Mouse (Mus musculus) liver, embryonic 14.5 days (tissue): ENCODE results near the gene Sgcd. TPM values are rescaled to one million over a fixed set of nuclear protein-coding genes. Genes with fewer than 3 reads are reported as not detected.
"Not testable (repeated sequence)": the region's sequence is repeated elsewhere in the genome, so short reads cannot be mapped to it uniquely, and the experiment has no call there.

Source experiments
- ATAC-seq: fragments of 200-750 bp; cut with Nextera tagmentation; 2 replicates; pipeline ENCODE4 v1.8.0; 2017; ENCODE audit warnings: moderate number of reproducible peaks, mild to moderate bottlenecking, moderate library complexity; ENCODE audit not compliant: insufficient read depth
- DNase-seq, 3 experiments: peaks; one replicate each; pipeline ENCODE4 v3.0.0-alpha.2; 2012 to 2013; ENCODE audit warnings: low read depth in 3 of 3, low spot score in 3 of 3
- H3K27ac ChIP-seq: fragments of 300-500 bp; sonication (generic); 2 replicates; pipeline ENCODE4 v1.5.1; 2014; ENCODE audit warnings: moderate library complexity, mild to moderate bottlenecking, control low read depth, inconsistent platforms
- H3K27me3 ChIP-seq: fragments of 300-500 bp; sonication (generic); 2 replicates; pipeline ENCODE4 v1.6.1; 2014; ENCODE audit warnings: mild to moderate bottlenecking, low read length, moderate library complexity; ENCODE audit not compliant: control insufficient read depth, insufficient read depth
- H3K36me3 ChIP-seq: fragments of 300-500 bp; sonication (generic); replicated peaks from 2 replicates; pipeline ENCODE4 v1.6.1; 2014; ENCODE audit warnings: low read depth; ENCODE audit not compliant: control insufficient read depth, insufficient read depth
- H3K4me1 ChIP-seq, 2 experiments: fragments of 200-500 bp in 1 of 2; fragments of 300-500 bp in 1 of 2; sonication (generic) in 1 of 2; replicated peaks; 2 replicates each; pipeline ENCODE4 v1.6.1; 2012 to 2014; ENCODE audit warnings: antibody characterized with exemption in 1 of 2, inconsistent platforms in 1 of 2, low read length in 1 of 2; ENCODE audit not compliant: control insufficient read depth in 2 of 2, insufficient read depth in 2 of 2
- H3K4me2 ChIP-seq: fragments of 300-500 bp; sonication (generic); 2 replicates; pipeline ENCODE4 v1.6.1; 2014; ENCODE audit warnings: low read depth, mild to moderate bottlenecking, control low read depth, moderate library complexity
- H3K4me3 ChIP-seq, 2 experiments: fragments of 200-500 bp in 1 of 2; fragments of 300-500 bp in 1 of 2; sonication (generic) in 1 of 2; 2 replicates each; pipeline ENCODE4 v1.5.1; 2012 to 2014; ENCODE audit warnings: low read depth in 2 of 2, low read length in 2 of 2, mild to moderate bottlenecking in 2 of 2, control low read depth in 1 of 2, inconsistent platforms in 1 of 2, moderate library complexity in 1 of 2; ENCODE audit not compliant: insufficient read depth in 1 of 2
- H3K9ac ChIP-seq: fragments of 300-500 bp; sonication (generic); replicated peaks from 2 replicates; pipeline ENCODE4 v1.6.1; 2014; ENCODE audit warnings: mild to moderate bottlenecking, control low read depth, moderate library complexity
- H3K9me3 ChIP-seq: fragments of 300-500 bp; sonication (generic); 2 replicates; pipeline ENCODE4 v1.6.1; 2016; ENCODE audit warnings: low read length, mixed read lengths; ENCODE audit not compliant: control insufficient read depth
- CTCF ChIP-seq: IDR thresholded peaks from 2 replicates; pipeline ENCODE4 v1.5.1; 2016; ENCODE audit warnings: antibody characterized with exemption, low read depth, control low read depth
- EP300 ChIP-seq: IDR thresholded peaks from 2 replicates; pipeline ENCODE4 v1.6.1; 2016; ENCODE audit warnings: antibody characterized with exemption, low read depth
- WGBS: fragments of 180-500 bp; shearing (Covaris S2); extraction: QIAGEN DNeasy Blood & Tissue Kit; methylation state at CpG from one replicate; pipeline ENCODE4 v1.1.7; 2014; ENCODE audit not compliant: insufficient replicate concordance; 5-methylcytosine and 5-hydroxymethylcytosine counted together
- polyA plus RNA-seq, 2 experiments: library from polyadenylated mRNA; depleted of rRNA in 1 of 2; stranded (reverse) in 1 of 2; unstranded in 1 of 2; fragments of >200 nt; fragmentation: Nextera tagmentation in 1 of 2; extraction: Ambion mirVana in 1 of 2; gene quantifications; 2 replicates each; pipeline versions ENCODE4 v1.2.1 to v1.2.3; 2012 to 2014

The Sgcd gene
- polyA plus RNA-seq, 2 experiments = 0.04 to 0.08 TPM

- WGBS = 44% methylated on average over 2 of the region's 2 CpGs
- Histone ChIP-seq H3K9me3 (no peaks in the 10 kb centered on the region), H3K4me1 (no peaks in the 10 kb centered on the region), H3K36me3 (no peaks in the 10 kb centered on the region), H3K4me2 (no peak overlapping the region), H3K27ac (no peak overlapping the region), H3K9ac (no peak overlapping the region), H3K4me3 (no peak overlapping the region), H3K27me3 (no peaks in the 10 kb centered on the region)
- ATAC-seq (no peak), DNase-seq (no peak)
- TF ChIP-seq CTCF = no peak
- no peak for TF ChIP-seq EP300
These were observed 543.1 kb downstream of the Sgcd start for GRCm38 (mm10) chr11:47445683-47446082.

- H3K4me2 ChIP-seq = no peak overlapping the region
- no peaks in the 10 kb centered on the region for H3K27me3 ChIP-seq
- no peak overlapping the region for H3K9ac ChIP-seq
- no peak overlapping the region for H3K27ac ChIP-seq
- DNase-seq (no peak), ATAC-seq (no peak)
- H3K4me1 ChIP-seq = no peaks in the 10 kb centered on the region
- TF ChIP-seq CTCF (no peak), EP300 (no peak)
- H3K4me3 ChIP-seq = no peak overlapping the region
- no peaks in the 10 kb centered on the region for H3K9me3 ChIP-seq
- WGBS = 47% methylated on average over 2 of the region's 2 CpGs
- H3K36me3 ChIP-seq = no peaks in the 10 kb centered on the region
These were observed 546.5 kb downstream of the Sgcd start for GRCm38 (mm10) chr11:47442266-47442665.

- WGBS = 34% methylated on average over 3 of the region's 3 CpGs
- no peak overlapping the region for H3K27ac ChIP-seq
- H3K36me3 ChIP-seq = no peaks in the 10 kb centered on the region
- H3K9ac ChIP-seq = no peak overlapping the region
- H3K4me2 ChIP-seq = no peak overlapping the region
- H3K4me3 ChIP-seq = no peak overlapping the region
- H3K27me3 ChIP-seq = no peaks in the 10 kb centered on the region
- no peaks in the 10 kb centered on the region for H3K4me1 ChIP-seq
- TF ChIP-seq EP300 = no peak
- TF ChIP-seq CTCF = no peak
- no peaks in the 10 kb centered on the region for H3K9me3 ChIP-seq
- DNase-seq (no peak), ATAC-seq (no peak)
These were observed 589.2 kb downstream of the Sgcd start for GRCm38 (mm10) chr11:47399607-47400006.

- H3K4me3 ChIP-seq, H3K27ac ChIP-seq, H3K4me2 ChIP-seq, H3K36me3 ChIP-seq, DNase-seq, H3K27me3 ChIP-seq, ATAC-seq, H3K4me1 ChIP-seq, H3K9me3 ChIP-seq, H3K9ac ChIP-seq: not testable (repeated sequence)
- WGBS = 50% methylated on average over 2 of the region's 2 CpGs
These were observed 598.0 kb downstream of the Sgcd start for GRCm38 (mm10) chr11:47390798-47391197.

GRCm38 (mm10) chr11:47389327-47389726 is 599.4 kb downstream of the Sgcd start:
- TF ChIP-seq CTCF (no peak), EP300 (no peak)
- Histone ChIP-seq H3K4me1 (no peaks in the 10 kb centered on the region), H3K27me3 (no peaks in the 10 kb centered on the region), H3K9me3 (no peaks in the 10 kb centered on the region), H3K9ac (no peak overlapping the region), H3K27ac (no peak overlapping the region), H3K36me3 (no peaks in the 10 kb centered on the region), H3K4me2 (no peak overlapping the region), H3K4me3 (no peak overlapping the region)
- no peak for DNase-seq
- ATAC-seq = no peak

GRCm38 (mm10) chr11:47387726-47388125 is 601.0 kb downstream of the Sgcd start:
- H3K36me3 ChIP-seq = no peaks in the 10 kb centered on the region
- no peak for TF ChIP-seq EP300
- no peak for TF ChIP-seq CTCF
- no peak overlapping the region for H3K27ac ChIP-seq
- no peak overlapping the region for H3K4me2 ChIP-seq
- no peaks in the 10 kb centered on the region for H3K27me3 ChIP-seq
- no peaks in the 10 kb centered on the region for H3K4me1 ChIP-seq
- H3K4me3 ChIP-seq = no peak overlapping the region
- DNase-seq (no peak), ATAC-seq (no peak)
- 25% methylated on average over 3 of the region's 3 CpGs for WGBS
- no peaks in the 10 kb centered on the region for H3K9me3 ChIP-seq
- H3K9ac ChIP-seq = no peak overlapping the region
